Mouse (Mus musculus): Measurements from ENCODE around the gene Mrgbp. TPM values are rescaled to one million over a fixed set of nuclear protein-coding genes. Genes with fewer than 3 reads are reported as not detected.

The Mrgbp gene
- total RNA-seq, 2 experiments from 2014 or later = 20.1 to 21.9 TPM

- no peak for DNase-seq
These were observed 16.4 kb downstream of the Mrgbp start, which contains the start of gene Col9a3 for GRCm38 (mm10) chr2:180597490-180597889. Col9a3 (plus strand) TSS chr2:180597790.

GRCm38 (mm10) chr2:180598157-180598705 lies 17.1 kb downstream of the Mrgbp start:
- peak in 1 of 2 experiments; percentile 40 for DNase-seq

DNA sequence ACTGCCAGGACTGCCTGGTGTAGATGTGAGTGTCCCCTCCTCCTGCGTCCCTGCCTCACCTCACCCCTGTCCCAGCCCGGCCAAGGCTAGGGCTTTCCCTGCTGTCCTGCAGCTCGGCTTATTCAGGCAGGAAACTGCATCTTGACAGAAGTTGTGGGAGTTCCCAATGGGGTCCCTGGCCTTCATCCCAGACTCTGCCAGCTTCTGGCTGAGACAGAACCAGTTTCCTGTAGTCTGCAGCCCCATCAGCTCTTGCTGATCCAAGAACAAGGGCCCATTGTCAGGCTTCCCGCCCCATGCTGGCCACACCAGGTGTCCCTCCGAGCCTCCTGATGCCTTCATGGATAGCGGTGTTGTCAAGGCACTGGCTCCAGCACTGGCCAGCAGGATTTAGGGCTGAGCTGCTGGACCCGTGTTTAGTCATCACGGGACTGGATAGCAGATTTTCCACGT lies 19.5 kb downstream of the Mrgbp start:
- peak; percentile 14 to 31 for DNase-seq

DNA sequence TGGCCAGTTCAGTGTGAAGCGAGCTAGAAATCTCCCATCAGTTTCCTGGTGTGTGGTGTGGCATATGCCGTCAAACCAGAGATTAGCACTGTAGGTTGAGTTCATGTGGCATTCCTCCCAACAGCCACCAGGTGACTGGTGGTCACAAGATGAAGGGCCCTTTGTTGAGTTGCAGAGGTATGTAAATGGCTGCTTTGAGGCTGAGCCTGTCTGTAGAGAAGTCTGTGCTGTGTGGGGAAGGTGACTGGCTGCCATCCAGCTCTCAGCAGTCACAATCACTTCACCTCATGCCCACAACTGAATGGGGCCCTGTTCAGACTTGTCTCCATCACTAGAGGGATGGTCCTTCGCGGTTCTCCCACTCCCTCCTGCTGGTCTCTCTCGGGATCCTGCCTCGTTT lies 23.7 kb downstream of the Mrgbp start:
- DNase-seq = no peak

GRCm38 (mm10) chr2:180610283-180610682 lies 29.2 kb downstream of the Mrgbp start:
- no peak for DNase-seq

- no peak for DNase-seq
These were observed 30.8 kb downstream of the Mrgbp start for GRCm38 (mm10) chr2:180611882-180612281.

Other genes with a start within 250 kb of the Mrgbp start
- gene Gata5, start 246.6 kb upstream of the Mrgbp start, total RNA-seq (2021) = not detected
- gene Slco4a1, start 125.1 kb upstream of the Mrgbp start, total RNA-seq (2021) = 1 to 10 TPM in 1 of 2 experiments, under 1 TPM in 1; 0.87 to 2.6 TPM
- 1 to 10 TPM; 2.5 to 3.3 TPM for gene Ntsr1, start 81.3 kb upstream of the Mrgbp start, total RNA-seq (2021)
- 10 to 100 TPM; 39.7 to 43.8 TPM for gene Ogfr, start 7.9 kb downstream of the Mrgbp start, total RNA-seq (2021)
- gene Col9a3, start 16.5 kb downstream of the Mrgbp start, total RNA-seq (2021) = 10 to 100 TPM in 1 of 2 experiments, 1 to 10 TPM in 1; 9.3 to 13.9 TPM
- under 1 TPM; 0.32 to 0.35 TPM for gene Tcfl5, start 61.4 kb downstream of the Mrgbp start, total RNA-seq (2021)
- 10 to 100 TPM; 52.2 to 61.1 TPM for gene Dido1, start 128.7 kb downstream of the Mrgbp start, total RNA-seq (2021)
- gene Gid8, start 128.8 kb downstream of the Mrgbp start, total RNA-seq (2021) = 10 to 100 TPM; 63.3 to 63.4 TPM
- gene Slc17a9, start 144.0 kb downstream of the Mrgbp start, total RNA-seq (2021) = under 1 TPM in 1 of 2 experiments, not detected in 1; 0.51 TPM
- gene Bhlhe23, start 195.6 kb downstream of the Mrgbp start, total RNA-seq (2021) = not detected